Mouse (Mus musculus) lung, embryonic 14.5 days (tissue): ENCODE data around the gene Ptpn7. TPM values are rescaled to one million over a fixed set of nuclear protein-coding genes. Genes with fewer than 3 reads are reported as not detected.

Experiments used
- ATAC-seq: fragments of 200-750 bp; cut with Nextera tagmentation; 2 replicates; pipeline ENCODE4 v1.8.0; 2017; ENCODE audit warnings: mild to moderate bottlenecking, moderate TSS enrichment, moderate library complexity; ENCODE audit not compliant: insufficient read depth
- DNase-seq: peaks from one replicate; pipeline ENCODE4 v3.0.0-alpha.2; 2015
- H3K27ac ChIP-seq: fragments of 300-500 bp; sonication (generic); 2 replicates; pipeline ENCODE4 v1.5.1; 2014; ENCODE audit warnings: low read depth, mild to moderate bottlenecking, moderate library complexity
- H3K27me3 ChIP-seq: fragments of 300-500 bp; sonication (generic); 2 replicates; pipeline ENCODE4 v1.6.1; 2014; ENCODE audit warnings: low read length, control low read depth; ENCODE audit not compliant: insufficient read depth
- H3K36me3 ChIP-seq: fragments of 300-500 bp; sonication (generic); 2 replicates; pipeline ENCODE4 v1.6.1; 2014; ENCODE audit warnings: control low read depth; ENCODE audit not compliant: insufficient read depth
- H3K4me1 ChIP-seq: fragments of 300-500 bp; sonication (generic); 2 replicates; pipeline ENCODE4 v1.6.1; 2014; ENCODE audit warnings: antibody characterized with exemption, control low read depth; ENCODE audit not compliant: insufficient read depth
- H3K4me2 ChIP-seq: fragments of 300-500 bp; sonication (generic); 2 replicates; pipeline ENCODE4 v1.6.1; 2014; ENCODE audit warnings: mild to moderate bottlenecking
- H3K4me3 ChIP-seq: fragments of 300-500 bp; sonication (generic); 2 replicates; pipeline ENCODE4 v1.5.1; 2014; ENCODE audit warnings: low read depth, low read length
- H3K9ac ChIP-seq: fragments of 300-500 bp; sonication (generic); 2 replicates; pipeline ENCODE4 v1.6.1; 2014
- H3K9me3 ChIP-seq: fragments of 300-500 bp; sonication (generic); 2 replicates; pipeline ENCODE4 v1.6.1; 2016; ENCODE audit warnings: low read depth, low read length, control low read depth
- CTCF ChIP-seq: IDR thresholded peaks from 2 replicates; pipeline ENCODE4 v1.5.1; 2016; ENCODE audit warnings: antibody characterized with exemption, low read depth
- WGBS: fragments of 180-500 bp; shearing (Covaris S2); extraction: QIAGEN DNeasy Blood & Tissue Kit; methylation state at CpG from one replicate; pipeline ENCODE4 v1.1.7; 2014; 5-methylcytosine and 5-hydroxymethylcytosine counted together
- polyA plus RNA-seq: library from polyadenylated mRNA; unstranded; fragments of >200 nt; fragmentation: Nextera tagmentation; extraction: Ambion mirVana; gene quantifications from 2 replicates; pipeline ENCODE4 v1.2.1, GENCODE M21; 2014

Ptpn7 gene
- polyA plus RNA-seq, 1 experiment from 2014 or later, result 2.3 TPM

DNA sequence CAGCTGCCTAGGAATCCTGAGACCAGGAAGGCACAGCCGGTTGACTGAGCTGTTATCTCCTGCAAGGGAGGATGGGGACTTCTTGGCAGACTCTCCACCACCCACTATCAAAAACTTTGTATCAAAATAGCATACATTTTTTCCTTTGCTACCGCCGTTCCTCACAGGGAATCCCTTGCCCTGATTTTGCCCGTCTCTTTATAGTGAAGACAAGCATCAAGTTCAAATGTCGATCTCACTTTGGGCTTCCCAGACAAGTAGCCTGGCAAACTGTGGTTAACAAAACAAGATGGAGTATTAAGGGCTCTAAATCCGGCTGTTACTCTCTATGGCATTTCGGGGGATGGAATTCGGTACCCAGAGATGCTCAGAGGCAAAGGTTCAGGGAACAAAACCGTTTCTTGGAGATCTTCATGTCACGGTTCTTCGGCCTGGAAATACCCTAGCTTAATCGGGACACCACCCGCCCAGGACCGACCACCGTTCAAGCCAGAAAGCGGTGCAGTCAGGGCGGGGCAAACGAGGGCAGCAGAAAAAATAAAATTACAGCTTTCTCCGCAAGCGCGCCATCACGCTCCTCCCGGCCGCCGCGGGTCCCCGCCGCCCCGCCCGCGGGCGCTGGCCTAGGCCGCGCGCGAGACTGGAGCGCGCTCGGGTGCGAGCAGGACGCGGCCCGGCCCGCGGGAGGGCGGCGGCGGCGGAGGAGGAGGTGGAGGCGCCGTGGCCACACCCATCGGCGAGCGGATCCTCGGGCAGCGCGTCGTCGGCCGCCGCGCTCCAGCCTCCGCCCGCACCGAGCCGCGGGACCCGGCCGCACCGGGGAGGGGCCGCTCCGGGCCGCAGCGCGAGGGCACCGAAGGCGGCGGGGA lies 13.8 kb downstream of the Ptpn7 start, which contains the start of gene Arl8a:
TSS of gene Arl8a (plus strand) at position 748 of the 869 bp plus-strand sequence.
- Histone ChIP-seq H3K9me3 (no peaks in the 10 kb centered on the region), H3K36me3 (peaks cover 3% of the 10 kb centered on the region; the same call in 1 of the 2 replicates), H3K4me3 (peak within 1 kb of the TSS; percentile 95), H3K9ac (peak within 1 kb of the TSS; percentile 89), H3K4me1 (peaks cover 7% of the 10 kb centered on the region), H3K27me3 (no peaks in the 10 kb centered on the region), H3K4me2 (peak within 1 kb of the TSS; percentile 76), H3K27ac (peak within 1 kb of the TSS; percentile 90)
- ATAC-seq (peak; percentile 64), DNase-seq (peak; percentile 92)
- WGBS, result under 1% methylated on average over 77 of the region's 78 CpGs
- no peak for TF ChIP-seq CTCF

DNA sequence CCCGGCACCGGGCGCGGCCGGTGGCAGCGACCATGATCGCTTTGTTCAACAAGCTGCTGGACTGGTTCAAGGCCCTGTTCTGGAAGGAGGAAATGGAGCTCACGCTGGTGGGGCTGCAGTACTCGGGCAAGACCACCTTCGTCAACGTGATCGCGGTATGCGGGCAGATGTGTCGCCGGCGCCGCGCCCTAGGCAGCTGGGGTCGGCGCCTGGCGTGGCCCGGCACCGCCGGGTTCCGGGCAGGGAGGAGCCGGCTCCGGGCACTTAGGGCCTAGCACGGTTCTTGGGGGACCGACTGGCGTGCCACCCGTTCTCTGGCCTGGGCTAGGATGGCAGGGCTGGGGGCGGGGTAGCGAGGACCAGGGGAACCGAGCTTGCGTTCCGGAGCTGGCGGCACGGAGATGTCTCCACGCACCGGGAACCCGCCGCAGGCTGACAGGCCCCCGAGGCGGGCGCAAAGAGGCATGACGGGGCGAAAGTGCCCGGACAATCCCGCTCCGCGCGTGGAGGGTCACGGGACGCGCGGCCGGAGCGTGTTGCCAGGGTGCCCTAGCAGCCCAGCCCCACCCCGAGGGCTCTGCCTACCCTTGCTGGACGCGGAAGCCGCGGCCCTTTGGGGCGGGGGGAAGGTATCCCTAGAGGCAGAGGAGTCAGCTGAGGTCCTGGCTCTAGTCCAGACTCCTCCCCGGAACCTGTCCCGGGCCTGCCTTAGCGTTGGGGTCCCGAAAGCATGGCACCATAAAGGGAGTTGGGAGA lies 14.6 kb downstream of the Ptpn7 start:
- H3K4me2 ChIP-seq, result peak overlapping the region; percentile 76
- WGBS, result under 1% methylated on average over 69 of the region's 69 CpGs

DNA sequence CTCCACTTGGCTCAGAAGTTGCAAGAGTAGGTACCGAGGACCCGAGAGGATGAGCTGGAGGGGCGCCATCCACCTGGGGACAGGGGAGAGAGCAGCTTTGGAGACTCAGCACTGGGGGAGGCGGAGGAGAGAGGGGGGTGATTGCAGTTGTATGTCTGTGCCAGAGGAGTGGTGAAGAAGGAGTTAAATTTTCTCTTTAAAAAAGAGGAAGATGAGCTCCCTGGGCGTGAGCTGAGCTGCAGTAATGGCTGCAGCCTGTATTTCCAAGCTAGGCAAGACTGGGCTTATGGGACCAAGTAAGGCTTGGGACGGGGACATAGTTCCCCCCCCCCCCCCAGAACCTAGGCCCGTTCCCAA lies 15.2 kb downstream of the Ptpn7 start:
- no peaks in the 10 kb centered on the region for H3K27me3 ChIP-seq
- peak; percentile 11; the same call in 1 of the 2 replicates for ATAC-seq
- TF ChIP-seq CTCF, result no peak
- peak overlapping the region; percentile 76 for H3K4me2 ChIP-seq
- H3K9ac ChIP-seq, result peak overlapping the region; percentile 89
- H3K9me3 ChIP-seq, result no peaks in the 10 kb centered on the region
- H3K36me3 ChIP-seq, result peaks cover 7% of the 10 kb centered on the region; the same call in 1 of the 2 replicates
- H3K4me1 ChIP-seq, result peaks cover 7% of the 10 kb centered on the region
- peak overlapping the region; percentile 95 for H3K4me3 ChIP-seq
- no peak for DNase-seq
- no peak overlapping the region for H3K27ac ChIP-seq
- WGBS, result 0% methylated on average over 7 of the region's 7 CpGs

More for the DNA sequence above, 14.6 kb downstream of the Ptpn7 start:
- H3K36me3 ChIP-seq, result peaks cover 7% of the 10 kb centered on the region; the same call in 1 of the 2 replicates
- peak overlapping the region; percentile 90 for H3K27ac ChIP-seq
- no peak for TF ChIP-seq CTCF
- H3K9me3 ChIP-seq, result no peaks in the 10 kb centered on the region
- peak; percentile 74 for ATAC-seq
- peak; percentile 91 for DNase-seq
- peaks cover 7% of the 10 kb centered on the region for H3K4me1 ChIP-seq
- H3K9ac ChIP-seq, result peak overlapping the region; percentile 89
- H3K4me3 ChIP-seq, result peak overlapping the region; percentile 95
- no peaks in the 10 kb centered on the region for H3K27me3 ChIP-seq

DNA sequence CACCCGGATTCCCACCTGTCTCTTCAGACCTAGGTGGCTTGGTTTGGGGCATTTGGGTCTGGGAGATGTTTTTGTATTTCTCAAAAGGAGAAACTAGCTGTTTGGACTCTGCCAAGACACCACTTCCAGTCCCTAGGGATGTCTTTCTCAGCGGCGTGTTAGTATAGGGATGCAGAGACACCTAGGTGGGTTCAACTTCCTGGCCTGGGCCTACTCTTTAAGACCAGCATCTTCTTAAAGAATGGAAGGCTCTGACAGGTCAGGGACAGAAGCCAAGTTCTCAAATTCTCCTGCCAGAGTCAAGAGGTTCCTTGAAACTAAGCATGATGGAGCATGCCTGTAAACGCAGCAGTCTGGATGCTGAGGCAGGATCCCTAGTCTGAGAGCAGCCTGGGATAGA lies 16.0 kb downstream of the Ptpn7 start:
- Histone ChIP-seq H3K27ac (no peak overlapping the region; the same call in 1 of the 2 replicates), H3K27me3 (no peaks in the 10 kb centered on the region), H3K36me3 (peaks cover 7% of the 10 kb centered on the region; the same call in 1 of the 2 replicates), H3K9ac (no peak overlapping the region), H3K4me3 (peak overlapping the region; percentile 95; the same call in 1 of the 2 replicates), H3K4me2 (peak overlapping the region; percentile 76), H3K9me3 (no peaks in the 10 kb centered on the region), H3K4me1 (peaks cover 7% of the 10 kb centered on the region)
- 63% methylated on average over 4 of the region's 4 CpGs for WGBS
- TF ChIP-seq CTCF, result no peak
- no peak for ATAC-seq
- DNase-seq, result no peak

DNA sequence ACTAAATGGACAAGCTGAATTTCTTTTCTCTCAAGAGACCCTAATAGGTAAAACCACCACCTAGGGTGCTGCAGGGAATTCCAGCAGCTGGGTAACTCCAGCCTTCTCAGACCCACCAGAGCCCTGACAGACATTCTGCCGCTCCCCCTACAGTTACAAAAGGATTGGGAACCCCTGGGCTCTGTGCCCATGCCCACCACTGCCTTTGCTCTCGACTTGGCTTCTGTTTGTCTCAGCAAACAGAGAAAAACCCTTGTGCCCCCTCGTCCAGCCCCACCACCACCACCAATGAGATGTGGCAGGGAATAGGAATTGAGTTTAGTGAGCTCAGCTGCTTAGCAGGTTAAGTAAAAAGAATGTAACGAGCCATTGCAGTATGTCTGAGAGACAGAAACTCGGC lies 16.5 kb downstream of the Ptpn7 start:
- peaks cover 7% of the 10 kb centered on the region for H3K4me1 ChIP-seq
- peak overlapping the region; percentile 30; the same call in 1 of the 2 replicates for H3K27ac ChIP-seq
- DNase-seq (no peak), ATAC-seq (no peak)
- H3K36me3 ChIP-seq, result peaks cover 7% of the 10 kb centered on the region; the same call in 1 of the 2 replicates
- 60% methylated on average over 5 of the region's 5 CpGs for WGBS
- no peak overlapping the region for H3K4me3 ChIP-seq
- H3K4me2 ChIP-seq, result no peak overlapping the region
- no peaks in the 10 kb centered on the region for H3K27me3 ChIP-seq
- TF ChIP-seq CTCF, result no peak
- no peaks in the 10 kb centered on the region for H3K9me3 ChIP-seq
- H3K9ac ChIP-seq, result no peak overlapping the region

DNA sequence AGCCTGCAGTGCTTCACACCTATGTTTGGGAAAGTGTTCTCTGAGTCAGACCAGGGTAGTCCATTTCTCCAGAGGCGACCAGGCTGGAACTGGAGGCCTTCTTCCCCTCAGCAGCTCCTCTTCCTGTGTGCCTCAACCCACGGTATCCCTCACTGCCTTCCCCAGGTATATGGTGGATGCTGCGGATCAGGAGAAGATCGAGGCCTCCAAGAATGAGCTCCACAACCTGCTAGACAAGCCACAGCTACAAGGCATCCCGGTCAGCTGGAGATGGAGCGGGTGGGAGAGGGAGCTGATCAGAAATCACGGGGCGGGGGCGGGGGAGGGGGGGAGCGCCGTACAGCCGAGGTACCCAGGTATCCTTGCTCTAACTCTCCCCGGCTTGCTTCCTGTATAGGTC lies 21.5 kb downstream of the Ptpn7 start:
- peaks cover 31% of the 10 kb centered on the region for H3K36me3 ChIP-seq
- no peak for TF ChIP-seq CTCF
- no peaks in the 10 kb centered on the region for H3K27me3 ChIP-seq
- ATAC-seq (peak; percentile 32), DNase-seq (no peak)
- no peaks in the 10 kb centered on the region for H3K4me1 ChIP-seq
- no peaks in the 10 kb centered on the region for H3K9me3 ChIP-seq
- 14% methylated on average over 11 of the region's 13 CpGs for WGBS
- peak overlapping the region; percentile 17; the same call in 1 of the 2 replicates for H3K4me3 ChIP-seq
- peak overlapping the region; percentile 56 for H3K4me2 ChIP-seq
- H3K27ac ChIP-seq, result peak overlapping the region; percentile 71
- peak overlapping the region; percentile 46 for H3K9ac ChIP-seq
